Mouse (Mus musculus) urinary bladder, postnatal 14 days (tissue): ENCODE results near the gene Lrrc51.
A peak's percentile ranks its signal among the peaks of the same experiment; 100 is the strongest.
"Not testable (repeated sequence)": the region's sequence is repeated elsewhere in the genome, so short reads cannot be mapped to it uniquely, and the experiment has no call there.

Experiments
- DNase-seq: peaks from one replicate; pipeline ENCODE4 v3.0.0; 2021; ENCODE audit warnings: low spot score

Gene Lrrc51

GRCm38 (mm10) chr7:101938348-101938747 is 4.7 kb upstream of the Lrrc51 start:
- no peak for DNase-seq

GRCm38 (mm10) chr7:101937569-101937968 is 3.9 kb upstream of the Lrrc51 start:
- DNase-seq: no peak

DNA sequence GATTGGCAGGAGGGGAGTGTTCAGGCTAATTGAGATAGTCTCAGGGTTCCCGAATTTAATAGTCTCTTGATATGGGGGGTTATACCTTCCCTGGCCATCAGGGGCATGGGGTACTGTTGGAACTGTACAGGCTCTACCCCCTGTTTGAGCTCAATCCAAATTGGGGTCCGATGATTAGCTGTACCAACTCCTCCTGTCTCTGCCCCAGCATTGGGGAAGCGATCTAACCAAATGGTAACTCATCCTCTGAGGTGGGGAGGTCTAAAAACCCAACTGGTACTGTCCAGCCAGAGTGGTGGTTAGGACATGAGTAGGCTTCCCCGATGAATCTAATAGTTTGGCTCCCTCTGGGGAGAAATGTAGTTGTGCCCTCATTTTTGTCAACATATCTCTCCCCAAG is 3.3 kb upstream of the Lrrc51 start:
- no peak for DNase-seq

DNA sequence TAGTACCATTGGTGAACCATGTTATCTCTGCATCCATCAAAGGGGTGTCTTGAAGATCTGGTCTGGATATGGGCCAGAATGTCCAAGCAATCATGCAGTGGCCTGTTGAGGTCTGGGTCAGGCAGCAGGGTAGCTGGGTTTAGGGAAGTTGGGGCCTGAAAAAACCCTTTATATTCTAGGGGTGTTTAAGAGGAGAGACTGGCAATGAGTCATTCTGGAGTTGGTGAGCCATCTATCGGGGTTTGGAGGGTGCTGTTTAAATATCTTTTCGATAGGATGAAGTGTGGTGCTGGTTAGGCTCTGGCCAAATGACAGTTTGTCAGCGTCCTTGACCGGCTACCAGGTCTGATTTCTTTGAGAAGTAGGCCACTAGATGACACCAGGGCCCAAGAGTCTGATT is 2.3 kb upstream of the Lrrc51 start:
- no peak for DNase-seq

- DNase-seq: peak; percentile 31
These were observed 395 bp downstream of the Lrrc51 start for GRCm38 (mm10) chr7:101933300-101933699.

DNA sequence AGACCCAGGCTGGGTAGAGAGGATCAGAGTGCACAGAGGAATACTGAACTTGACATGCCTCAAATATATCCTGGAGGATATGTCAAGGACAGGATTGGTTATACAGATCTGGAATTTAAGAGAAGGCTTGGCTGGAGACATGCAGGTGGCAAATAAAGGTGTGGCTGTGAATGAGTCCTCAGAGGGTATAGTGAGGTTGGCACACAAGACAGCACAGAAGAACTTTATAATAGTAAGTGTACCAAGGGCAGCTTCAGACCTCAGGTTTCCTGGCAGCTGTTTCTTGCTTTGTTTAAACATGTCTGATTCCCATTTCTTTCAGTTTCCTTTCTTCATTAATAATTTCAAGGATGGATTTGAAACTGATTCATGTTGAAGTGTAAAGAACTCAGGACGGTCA is 1.1 kb downstream of the Lrrc51 start:
- DNase-seq: no peak

DNA sequence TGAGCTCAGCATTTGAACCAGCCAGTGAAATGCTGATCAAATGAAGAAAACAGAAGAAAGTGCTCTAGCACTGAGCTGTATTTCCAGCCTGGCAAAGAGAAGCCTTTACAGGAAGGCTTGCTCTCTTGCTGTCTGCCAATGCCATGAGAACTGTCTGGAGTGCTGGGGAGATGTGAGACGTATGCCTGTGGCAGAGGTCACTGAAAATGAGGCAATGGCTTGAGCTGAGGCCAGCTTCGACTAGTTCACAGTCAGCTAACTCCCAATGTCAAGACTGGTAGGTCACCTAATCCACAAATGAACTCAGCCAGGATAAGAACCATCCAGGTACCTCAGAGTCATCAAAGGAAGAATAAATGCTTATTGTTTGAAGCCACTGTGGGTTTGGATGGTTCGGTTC is 5.6 kb downstream of the Lrrc51 start:
- no peak for DNase-seq

- DNase-seq: not testable (repeated sequence)
These were observed 7.8 kb downstream of the Lrrc51 start for GRCm38 (mm10) chr7:101925892-101926291.

DNA sequence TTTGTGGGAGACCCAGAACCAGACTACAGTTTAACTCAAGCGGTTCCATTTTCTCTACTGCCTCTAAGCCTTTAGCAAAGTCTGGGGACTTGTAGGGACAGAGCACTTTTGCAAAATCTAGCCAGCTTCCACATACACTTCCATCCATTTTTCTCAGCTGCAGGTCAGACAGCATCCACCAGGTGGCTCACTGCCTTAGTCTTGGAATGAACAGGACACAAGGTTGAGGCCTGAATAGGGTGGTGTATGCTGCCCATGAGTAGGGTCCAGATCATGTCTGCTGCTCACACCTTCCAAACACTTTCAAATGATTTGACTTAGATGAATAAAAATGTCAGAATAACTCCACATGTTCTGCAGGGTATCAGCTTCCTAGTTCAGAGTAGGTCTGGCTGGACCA is 15.6 kb downstream of the Lrrc51 start:
- DNase-seq: peak; percentile 69

- no peak for DNase-seq
These were observed 21.7 kb downstream of the Lrrc51 start for GRCm38 (mm10) chr7:101911982-101912381.

- DNase-seq: no peak
These were observed 23.6 kb downstream of the Lrrc51 start for GRCm38 (mm10) chr7:101910138-101910537.

- peak; percentile 27 for DNase-seq
These were observed 25.3 kb downstream of the Lrrc51 start for GRCm38 (mm10) chr7:101908367-101908766.

DNA sequence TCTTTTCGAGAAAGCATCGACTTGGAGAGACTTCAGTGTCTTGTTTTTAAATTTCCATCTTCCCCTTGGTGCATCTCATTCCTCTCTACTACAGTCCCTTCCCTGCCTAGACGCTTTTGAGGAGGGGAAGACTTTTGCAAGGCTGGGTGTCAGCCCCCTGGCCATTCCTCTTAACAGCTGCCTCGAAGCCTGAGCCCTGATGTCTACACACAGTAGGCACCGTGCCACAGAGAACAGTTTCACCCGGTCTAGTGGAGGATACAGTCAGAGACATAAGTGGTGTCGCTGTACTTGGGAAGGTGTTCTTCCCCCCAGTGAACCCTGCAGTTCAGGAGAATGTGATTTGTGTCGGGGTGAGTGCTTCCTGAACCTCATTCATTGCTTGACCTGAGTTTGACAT is 27.0 kb downstream of the Lrrc51 start:
- DNase-seq: no peak

DNA sequence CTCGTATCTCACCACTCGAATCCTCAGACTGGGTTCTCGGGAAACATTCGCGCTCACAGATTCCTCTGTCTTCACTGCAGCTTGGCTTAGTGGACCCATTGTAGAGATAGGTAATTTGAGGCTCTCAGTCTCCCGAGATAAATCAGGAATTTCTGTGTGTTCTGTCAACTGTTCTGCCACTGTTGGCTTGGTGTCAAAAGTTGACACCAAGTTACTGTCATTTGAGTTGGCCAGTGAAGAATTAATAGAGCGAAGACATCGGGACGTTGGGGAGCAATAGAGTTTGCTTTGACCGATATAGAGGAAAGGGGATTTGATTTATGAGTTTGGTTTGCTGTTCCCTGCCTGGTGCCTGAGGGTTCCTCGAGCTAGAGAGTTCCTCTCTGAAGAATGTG is 27.4 kb downstream of the Lrrc51 start, which contains the start of gene Tomt:
Tomt (minus strand) TSS at position 73 of the 395 bp plus-strand sequence.
- no peak for DNase-seq

- peak; percentile 100 for DNase-seq
These were observed 28.0 kb downstream of the Lrrc51 start, which contains the start of gene Lamtor1 for GRCm38 (mm10) chr7:101905561-101906286. Lamtor1 (plus strand) TSS chr7:101905904.

DNA sequence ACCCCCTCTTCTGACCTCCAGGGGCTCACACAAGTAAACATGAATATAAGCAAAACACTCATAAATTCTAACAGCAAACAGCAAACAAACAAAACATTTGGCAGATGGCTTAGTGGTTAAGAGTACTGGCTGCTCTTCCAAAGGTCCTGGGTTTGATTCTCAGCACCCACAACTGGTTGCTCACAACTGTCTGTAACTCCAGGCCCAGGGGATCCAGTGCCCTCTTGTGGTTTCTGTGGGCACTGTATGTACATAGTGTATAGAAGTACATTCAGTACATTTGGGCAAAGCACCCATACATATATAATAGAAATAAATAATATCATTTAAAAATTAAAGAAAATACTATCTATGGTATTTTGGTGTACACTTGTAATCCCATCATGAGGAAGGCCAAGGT is 30.8 kb downstream of the Lrrc51 start:
- DNase-seq: no peak

- DNase-seq: no peak
These were observed 31.7 kb downstream of the Lrrc51 start for GRCm38 (mm10) chr7:101901969-101902368.

- no peak for DNase-seq
These were observed 33.2 kb downstream of the Lrrc51 start for GRCm38 (mm10) chr7:101900331-101901097.

- peak; percentile 98 for DNase-seq
These were observed 37.3 kb downstream of the Lrrc51 start for GRCm38 (mm10) chr7:101896104-101897066.

DNA sequence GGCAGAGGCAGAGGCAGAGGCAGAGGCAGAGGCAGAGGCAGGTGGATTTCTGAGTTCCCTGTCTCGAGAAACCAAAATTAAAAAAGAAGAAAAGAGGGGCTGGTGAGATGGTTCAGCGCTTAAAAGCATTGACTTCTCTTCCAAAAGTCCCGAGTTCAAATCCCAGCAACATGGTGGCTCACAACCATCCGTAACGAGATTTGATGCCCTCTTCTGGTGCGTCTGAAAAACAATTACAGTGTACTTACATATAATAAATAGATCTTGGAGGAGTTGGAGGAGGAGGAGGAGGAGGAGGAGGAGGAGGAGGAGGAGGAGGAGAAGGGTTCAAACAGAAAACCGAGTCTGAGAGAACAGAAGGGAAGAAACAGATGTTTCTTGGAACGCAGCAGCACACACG is 38.0 kb downstream of the Lrrc51 start:
- DNase-seq: no peak

- no peak for DNase-seq
These were observed 45.2 kb downstream of the Lrrc51 start for GRCm38 (mm10) chr7:101888460-101888859.

GRCm38 (mm10) chr7:101886274-101886673 is 47.4 kb downstream of the Lrrc51 start:
- no peak for DNase-seq
